Mouse (Mus musculus) brain, embryonic 14.5 days (tissue): ENCODE data around the gene Rassf5.

Experiments used
- CTCF ChIP-seq: fragments of 200-500 bp; IDR thresholded peaks from 2 replicates; pipeline ENCODE4 v1.5.1; 2012; ENCODE audit warnings: inconsistent platforms, mild to moderate bottlenecking, moderate library complexity, borderline replicate concordance; ENCODE audit not compliant: insufficient read depth, insufficient read length; ENCODE audit errors: extremely low read depth
- POLR2A ChIP-seq: fragments of 200-500 bp; IDR thresholded peaks from 2 replicates; pipeline ENCODE4 v1.6.1; 2012; ENCODE audit warnings: mild to moderate bottlenecking, inconsistent platforms, borderline replicate concordance; ENCODE audit not compliant: poor library complexity, insufficient read depth, insufficient read length, severe bottlenecking; ENCODE audit errors: extremely low read depth

GRCm38 (mm10) chr1:131224848-131225471 lies 20.1 kb downstream of the Rassf5 start:
- no peak for TF ChIP-seq POLR2A
- TF ChIP-seq CTCF: no peak
